Mouse (Mus musculus) cerebellum, adult 11 months (tissue): ENCODE data around the gene Fam104a.
A peak's percentile ranks its signal among the peaks of the same experiment; 100 is the strongest.

ENCODE experiments used
- DNase-seq: peaks from one replicate; pipeline ENCODE4 v3.0.0; 2022

Fam104a gene

DNA sequence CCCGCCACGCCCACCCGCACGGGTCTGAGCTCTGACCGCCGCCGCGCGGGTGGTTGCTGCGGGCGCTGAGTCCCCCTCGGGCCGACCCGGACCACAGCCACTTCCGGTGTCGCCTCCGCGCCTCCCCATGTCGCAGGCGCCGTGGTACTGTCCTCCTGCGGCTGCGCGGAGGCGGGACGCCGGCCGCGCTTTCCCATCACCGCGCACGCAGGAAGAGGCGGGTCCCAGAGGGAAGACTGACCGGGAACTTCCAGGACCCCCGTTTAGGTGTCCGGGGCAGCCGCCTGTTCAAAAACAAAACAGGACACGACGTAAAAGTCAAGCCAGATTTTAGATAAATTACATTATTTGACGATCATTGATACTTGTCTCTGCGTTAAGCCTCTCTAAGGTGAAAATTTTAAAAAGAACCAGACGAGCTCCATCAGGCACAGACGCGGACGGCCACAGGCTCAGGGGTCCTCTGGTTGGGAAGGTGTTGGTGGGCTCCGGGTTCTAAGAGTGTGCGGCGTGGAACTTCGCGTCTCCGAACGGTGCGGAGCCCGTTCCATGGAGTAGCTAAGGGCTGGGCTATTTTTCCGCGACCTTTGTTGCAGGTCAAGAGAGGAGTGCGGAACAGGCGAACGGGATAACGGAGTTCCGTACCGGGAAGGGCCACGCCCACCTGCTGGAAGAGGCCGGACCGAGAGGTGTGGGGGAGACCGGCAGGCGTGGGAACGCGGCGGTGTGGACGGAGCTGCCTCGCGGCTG, at the start of gene Fam104a, which contains the start of gene D11Wsu47e:
Gene Fam104a, minus strand, starts transcription at position 199 of the 750 bp plus-strand sequence.
Gene D11Wsu47e, plus strand, starts transcription at position 456 of the 750 bp plus-strand sequence.
- peak; percentile 95 for DNase-seq

DNA sequence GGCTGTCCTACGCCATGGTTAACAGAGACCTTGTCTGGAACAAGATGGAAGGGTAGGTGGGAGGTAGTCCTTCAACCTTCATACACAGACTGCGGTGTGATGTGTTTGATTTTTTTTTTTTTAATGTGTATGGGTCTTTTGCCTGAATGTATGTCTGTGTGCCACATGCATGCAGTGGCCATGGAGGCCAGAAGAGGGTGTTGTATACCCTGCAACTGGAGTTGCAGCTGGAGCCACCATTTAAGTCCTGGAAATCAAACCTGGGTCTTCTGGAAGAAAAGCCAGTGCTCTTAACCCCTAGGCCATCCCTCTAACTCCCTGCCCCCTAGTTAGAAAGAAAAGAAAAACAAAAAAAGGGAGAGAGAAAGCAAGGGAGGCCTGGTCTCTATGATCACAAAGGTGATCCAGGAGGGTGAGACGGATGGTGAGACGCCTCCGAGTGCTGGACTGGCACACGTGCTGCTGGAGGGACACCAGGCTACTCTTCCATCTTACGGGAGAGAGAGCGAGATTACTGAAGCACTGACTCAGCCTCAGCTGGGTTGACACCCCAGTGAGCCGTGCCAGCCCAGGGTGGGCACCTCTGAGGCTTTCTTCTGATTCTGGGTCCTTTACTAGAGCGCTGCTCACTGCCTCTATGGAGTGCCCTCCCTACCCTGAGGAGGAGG, 48.1 kb upstream of the Fam104a start:
- DNase-seq: no peak

DNA sequence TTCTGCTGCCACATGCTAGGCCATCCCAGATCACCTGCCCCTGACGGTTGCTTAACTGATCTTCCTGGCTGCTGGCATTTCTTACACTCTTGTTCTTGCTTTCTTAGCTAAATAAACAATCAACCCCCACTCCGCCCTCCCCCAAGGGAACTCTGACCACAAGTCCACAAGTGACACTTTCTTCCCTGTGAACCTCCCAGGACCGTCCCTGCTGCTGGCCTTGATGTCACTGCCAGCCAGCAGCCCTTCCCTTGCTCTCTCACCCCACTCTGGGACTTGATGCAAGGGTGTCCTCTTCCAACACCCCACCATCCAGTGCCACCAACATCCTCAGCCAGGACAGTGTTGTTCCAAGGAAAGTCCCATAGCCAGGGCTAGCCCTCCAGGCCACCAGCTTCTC, 46.9 kb upstream of the Fam104a start:
- no peak for DNase-seq

- DNase-seq: no peak
Measured at GRCm38 (mm10) chr11:113729917-113730316, 46.0 kb upstream of the Fam104a start.

DNA sequence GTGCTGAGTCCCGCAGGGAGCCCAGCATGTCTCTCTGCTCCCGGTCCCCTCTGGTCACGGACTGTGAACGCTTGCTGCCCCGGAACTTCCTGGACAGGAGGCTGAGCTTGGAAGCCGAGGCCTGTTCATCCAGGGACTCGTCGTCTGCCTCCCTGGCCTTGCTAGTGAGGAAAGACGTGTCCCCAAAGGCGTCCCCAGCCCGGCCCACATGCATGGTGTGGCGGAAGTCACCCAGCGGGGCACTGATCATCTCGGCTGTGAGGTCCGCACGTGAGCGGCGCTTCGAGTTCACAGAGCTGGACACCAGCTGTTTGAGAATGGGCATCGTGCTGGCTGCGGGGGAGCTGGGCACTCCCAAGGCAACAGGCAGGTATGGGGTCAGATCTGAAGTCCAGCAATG, 45.3 kb upstream of the Fam104a start:
- DNase-seq: no peak

- DNase-seq: no peak
Measured at GRCm38 (mm10) chr11:113727992-113728391, 44.0 kb upstream of the Fam104a start.

DNA sequence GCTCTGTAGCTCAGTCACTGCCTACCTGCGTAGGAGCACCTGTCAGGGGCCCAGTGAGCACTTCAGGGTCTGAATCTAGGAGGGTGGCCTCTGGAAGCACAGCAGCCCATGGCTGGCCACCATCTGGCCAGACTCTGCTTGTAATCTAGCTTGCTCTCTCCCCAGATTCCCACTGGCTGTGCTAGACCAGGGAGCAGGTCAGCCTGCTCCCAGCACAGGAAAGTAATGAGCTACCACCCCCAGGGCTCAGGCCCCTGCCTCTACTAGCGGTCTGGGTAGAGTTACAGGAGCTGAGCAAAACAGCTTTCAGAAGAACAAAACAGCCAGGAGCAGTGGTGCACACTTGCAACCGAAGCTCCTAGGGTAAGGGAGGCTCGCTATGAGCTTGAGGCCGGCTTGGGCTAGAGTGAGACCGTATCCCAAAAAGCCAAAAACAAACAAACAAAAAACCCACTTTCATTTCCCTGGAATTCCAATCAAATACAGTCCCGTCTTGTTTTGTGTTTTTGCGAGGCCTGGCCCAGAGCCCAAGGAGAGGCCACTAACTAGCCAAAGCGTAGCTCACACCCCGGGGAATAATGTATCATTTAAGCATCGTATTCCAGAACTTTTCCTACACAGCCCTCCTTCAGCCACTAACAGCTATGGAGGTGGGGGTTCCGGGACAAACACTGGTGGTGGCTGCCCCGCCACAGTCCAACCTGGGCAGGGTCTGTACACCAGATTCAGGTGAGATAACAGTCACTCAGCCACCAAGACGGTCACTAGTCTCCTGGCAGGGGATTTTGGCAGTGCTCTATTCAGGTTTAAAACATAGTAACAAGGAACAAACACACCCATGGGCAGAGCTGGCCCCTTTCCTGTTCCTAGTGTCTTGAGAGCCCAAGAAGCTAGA, 43.3 kb upstream of the Fam104a start:
- no peak for DNase-seq

DNA sequence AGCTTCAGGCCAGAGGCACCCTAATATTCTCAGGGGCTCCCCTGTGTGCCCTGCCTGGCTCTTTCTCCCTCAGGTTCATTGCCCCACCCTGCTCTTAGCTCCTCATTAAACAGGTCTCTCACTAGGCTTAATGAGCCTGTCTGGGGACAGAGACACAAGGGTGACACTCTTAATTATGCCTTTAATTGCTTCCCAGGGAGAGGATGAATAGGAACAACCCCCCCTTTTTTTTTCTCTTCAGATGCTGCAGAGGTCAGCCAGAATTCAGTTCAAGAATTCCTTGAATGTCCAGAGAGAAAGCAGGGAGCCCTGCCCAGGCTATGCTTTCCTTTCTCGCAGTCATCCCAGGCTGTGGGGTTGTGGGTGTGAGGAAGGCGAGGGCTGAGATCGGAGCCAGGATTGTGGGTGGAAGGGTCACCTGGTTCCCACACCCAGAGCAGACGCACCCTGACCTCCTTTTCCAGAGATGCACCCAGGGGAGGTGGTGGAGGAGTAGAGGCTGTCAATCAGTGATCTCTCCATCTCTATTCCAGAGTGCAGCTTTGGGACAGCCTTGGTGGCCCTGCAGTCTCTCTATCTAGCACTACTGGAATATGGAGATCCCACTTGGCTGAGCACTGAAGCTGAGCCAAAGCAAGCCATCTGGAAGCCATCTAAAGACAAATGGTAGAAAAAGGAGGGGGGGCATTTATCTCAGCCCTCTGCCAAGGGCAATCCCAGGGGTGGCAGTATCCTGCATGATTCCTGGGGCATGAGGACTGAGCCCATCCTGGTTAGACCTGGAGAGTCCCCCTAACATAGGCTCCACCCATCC, 41.5 kb upstream of the Fam104a start:
- no peak for DNase-seq

- no peak for DNase-seq
Measured at GRCm38 (mm10) chr11:113722405-113723090, 38.6 kb upstream of the Fam104a start.

GRCm38 (mm10) chr11:113717767-113718424, 33.9 kb upstream of the Fam104a start:
- DNase-seq: no peak

- DNase-seq: no peak
Measured at GRCm38 (mm10) chr11:113716132-113716531, 32.2 kb upstream of the Fam104a start.

DNA sequence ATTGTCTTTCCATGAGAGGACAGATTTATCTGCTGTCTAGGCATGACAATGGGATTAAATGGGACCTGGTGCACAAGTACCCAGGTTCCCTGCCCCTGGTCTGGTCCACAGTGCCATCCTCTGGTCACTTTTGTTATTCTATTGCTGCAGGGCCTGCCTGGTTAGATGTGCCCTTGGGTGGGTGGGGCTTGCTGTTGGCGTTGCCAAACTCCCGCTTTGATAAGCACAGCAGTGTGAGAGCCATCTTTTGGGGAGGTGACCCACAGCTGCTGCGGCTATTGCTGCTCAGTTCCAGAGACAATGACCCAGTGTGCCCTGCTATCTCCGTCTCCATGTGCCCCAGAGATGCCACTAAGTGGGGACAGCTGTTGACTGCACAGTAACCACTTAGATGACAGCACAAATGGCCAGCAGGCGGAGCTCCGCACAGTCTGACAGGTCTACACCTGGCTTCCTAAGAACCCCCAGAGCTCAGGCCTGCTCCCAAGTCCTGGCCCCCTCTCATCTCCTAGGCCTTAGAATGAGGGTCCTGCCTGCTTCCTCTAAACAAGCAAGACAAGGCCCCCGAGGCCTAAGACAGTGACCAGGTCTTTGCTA, 31.2 kb upstream of the Fam104a start:
- DNase-seq: no peak

GRCm38 (mm10) chr11:113711061-113711460, 27.1 kb upstream of the Fam104a start:
- DNase-seq: no peak

DNA sequence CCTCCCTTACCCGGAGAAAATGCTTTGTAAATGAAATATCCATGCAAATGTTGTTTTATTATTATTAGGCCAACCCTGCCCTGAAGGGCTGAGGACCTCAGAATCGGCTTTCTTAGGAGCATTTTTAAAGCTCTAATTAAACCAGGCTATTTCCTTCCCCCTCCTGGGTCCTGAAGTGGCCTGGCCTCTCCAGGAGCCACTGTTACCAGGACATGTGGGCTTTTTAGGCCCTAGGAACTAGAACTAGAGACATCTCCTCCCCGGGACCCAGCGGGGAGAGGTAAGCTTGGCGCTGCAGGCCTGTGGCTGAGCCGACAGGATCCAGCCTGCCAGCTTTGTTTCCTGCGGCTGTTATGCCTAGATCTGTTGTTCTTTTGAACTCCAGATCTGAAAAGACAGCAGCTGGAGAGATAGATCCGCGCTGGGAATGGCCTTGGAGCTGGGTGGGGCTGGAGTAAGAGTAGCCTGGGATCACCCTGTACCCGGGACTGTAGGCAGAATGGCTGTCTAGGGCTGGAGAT, 26.4 kb upstream of the Fam104a start:
- no peak for DNase-seq

DNA sequence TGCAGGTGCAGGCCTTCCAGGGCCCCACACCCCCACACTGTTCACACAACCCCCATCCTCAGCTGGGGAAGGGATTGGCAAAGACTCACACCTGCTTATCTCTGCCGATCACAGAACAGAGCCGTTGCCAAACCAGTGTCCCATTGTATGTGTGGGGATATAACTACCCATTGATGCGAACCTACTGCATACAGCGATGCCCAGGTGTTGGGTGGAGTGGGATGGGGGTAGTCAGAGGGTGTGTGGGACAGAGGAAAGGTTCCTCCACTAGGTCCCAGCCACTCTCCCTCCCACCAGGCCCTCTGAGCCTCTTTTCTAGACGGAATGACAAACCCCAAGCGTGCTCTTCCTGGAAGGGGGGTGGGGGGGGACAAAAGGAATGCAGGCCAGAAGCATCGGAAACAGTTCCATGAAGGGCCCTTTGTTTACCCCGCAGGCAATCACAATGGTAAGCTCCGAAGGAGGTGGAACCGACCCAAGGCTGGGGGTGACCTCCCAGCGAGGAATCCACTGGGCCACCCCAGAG, 25.8 kb upstream of the Fam104a start, which contains the start of gene Cpsf4l:
Gene Cpsf4l, minus strand, starts transcription at position 287 of the 526 bp plus-strand sequence.
- no peak for DNase-seq

DNA sequence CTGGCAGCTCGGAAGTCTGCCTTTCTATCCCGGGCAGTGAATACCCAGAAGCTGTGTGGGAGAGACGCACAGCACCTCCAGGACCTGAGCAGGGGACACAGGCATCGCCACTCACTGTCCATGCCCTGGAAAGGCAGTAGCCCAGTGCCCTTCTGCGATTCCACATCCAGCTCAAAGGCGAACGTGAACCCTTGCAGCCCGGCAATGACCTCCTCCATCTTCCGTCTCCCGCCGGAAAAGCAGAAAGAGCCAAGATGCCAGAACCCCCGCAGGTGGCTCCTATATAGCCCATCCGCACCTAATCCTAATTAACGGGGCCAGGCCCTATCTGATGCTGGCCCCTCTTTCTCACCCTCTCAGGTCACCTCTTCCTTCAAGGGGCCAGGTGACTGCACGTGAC, 25.3 kb upstream of the Fam104a start:
- no peak for DNase-seq

- no peak for DNase-seq
Measured at GRCm38 (mm10) chr11:113708629-113709213, 24.8 kb upstream of the Fam104a start.

GRCm38 (mm10) chr11:113705966-113706652, 22.2 kb upstream of the Fam104a start:
- no peak for DNase-seq

GRCm38 (mm10) chr11:113703758-113704157, 19.8 kb upstream of the Fam104a start:
- peak; percentile 71 for DNase-seq
